Comparison of ENCODE assay signal across 27 mouse cellular contexts in the genomic region with DNA sequence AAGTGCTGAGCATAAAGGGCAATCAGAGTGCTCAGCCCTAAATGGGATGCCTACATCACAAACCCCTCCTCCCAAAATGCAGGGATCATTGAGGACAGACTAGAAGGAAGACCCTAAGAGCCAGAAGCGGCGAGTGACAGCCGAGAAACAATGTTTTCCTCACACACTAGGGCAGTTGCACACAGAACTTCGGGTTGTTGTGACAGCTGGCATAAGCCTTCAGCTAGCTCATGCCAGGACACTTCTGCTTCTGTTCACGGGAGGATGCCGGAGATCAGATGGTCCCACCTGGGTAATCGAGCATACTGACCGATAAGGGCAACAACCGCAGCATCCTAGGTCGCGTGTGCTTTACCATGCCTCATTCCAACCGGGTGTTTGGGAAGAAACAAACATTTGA. TPM values are rescaled to one million over a fixed set of nuclear protein-coding genes. Genes with fewer than 3 reads are reported as not detected.
"Had no signal": no experiment of that assay in that cellular context is flagged by ENCODE, and none has a peak within 500 bp of the region (broad histone marks: within the 10 kb centered on the region; RNA-seq: fewer than 3 reads in every experiment).

No protein-coding gene starts in this region.

- H3K4me3 ChIP-seq: heart, adult 2 months; hindbrain, embryonic 10.5 days; hindbrain, embryonic 12.5 days; intestine, embryonic 15.5 days; layer of hippocampus, adult 2 months; left cerebral cortex, adult 2 months; limb, embryonic 10.5 days; limb, embryonic 12.5 days; liver, embryonic 13.5 days; liver, embryonic 15.5 days had no signal

- H3K27ac ChIP-seq: hindbrain, embryonic 10.5 days; hindbrain, embryonic 12.5 days; hindbrain, embryonic 14.5 days; intestine, embryonic 15.5 days; layer of hippocampus, adult 2 months; left cerebral cortex, adult 2 months; limb, embryonic 10.5 days; limb, embryonic 12.5 days; liver, embryonic 13.5 days; liver, embryonic 15.5 days had no signal

- H3K4me2 ChIP-seq: heart, embryonic 11.5 days; hindbrain, embryonic 12.5 days; hindbrain, embryonic 14.5 days; intestine, embryonic 15.5 days; limb, embryonic 12.5 days; liver, embryonic 11.5 days; liver, embryonic 13.5 days; liver, embryonic 15.5 days had no signal

- H3K4me1 ChIP-seq: hindbrain, embryonic 10.5 days; hindbrain, embryonic 12.5 days; intestine, embryonic 15.5 days; limb, embryonic 10.5 days; limb, embryonic 12.5 days; liver, embryonic 13.5 days; liver, embryonic 15.5 days had no signal

- DNase-seq: gastrocnemius, postnatal 14 days; heart, adult 2 months; heart, postnatal 14 days; heart, postnatal 4 days; kidney, adult 18-20 months; kidney, adult 8-10 months; kidney, postnatal 10 days; kidney, postnatal 25 days; kidney, postnatal 4 days; liver; liver, embryonic 13.5 days had no signal

- H3K9me3 ChIP-seq: hindbrain, embryonic 10.5 days; hindbrain, embryonic 12.5 days; intestine, embryonic 15.5 days; limb, embryonic 10.5 days; limb, embryonic 12.5 days; liver, embryonic 13.5 days; liver, embryonic 15.5 days had no signal

- H3K9ac ChIP-seq: hindbrain, embryonic 12.5 days; hindbrain, embryonic 14.5 days; intestine, embryonic 15.5 days; limb, embryonic 12.5 days; liver, embryonic 13.5 days; liver, embryonic 15.5 days had no signal

- H3K27me3 ChIP-seq: hindbrain, embryonic 12.5 days; intestine, embryonic 15.5 days; limb, embryonic 12.5 days; liver, embryonic 13.5 days; liver, embryonic 15.5 days had no signal

- ATAC-seq: forebrain, embryonic 16.5 days; hindbrain, embryonic 16.5 days; inflammation-experienced regulatory T-cells, adult 6 months; intestine, embryonic 15.5 days; intestine, postnatal 0 days had no signal

- H3K36me3 ChIP-seq: hindbrain, embryonic 10.5 days; hindbrain, embryonic 12.5 days; intestine, embryonic 15.5 days; limb, embryonic 10.5 days; limb, embryonic 12.5 days; liver, embryonic 13.5 days; liver, embryonic 15.5 days had no signal

RNA-seq across cellular contexts. Expression of gene Tmem182, which starts 1.3 kb away (rescaled TPM):
- total RNA-seq: granulocyte monocyte progenitor cell, adult 5-6 weeks had no signal
- polyA plus RNA-seq: forebrain, embryonic 16.5 days; hindbrain, embryonic 10.5 days; hindbrain, embryonic 14.5 days; inflammation-experienced regulatory T-cells, adult 6 months had no signal
